Mouse (Mus musculus) spleen, adult 2 months (tissue): ENCODE measurements around the gene Gm20388.

ENCODE experiments used
- CTCF ChIP-seq: fragments of 200-500 bp; IDR thresholded peaks from 2 replicates; pipeline ENCODE4 v1.5.1; 2011; ENCODE audit warnings: mild to moderate bottlenecking, inconsistent platforms; ENCODE audit not compliant: insufficient read depth, insufficient read length, insufficient replicate concordance; ENCODE audit errors: extremely low read depth
- POLR2A ChIP-seq: fragments of 200-500 bp; IDR thresholded peaks from 2 replicates; pipeline ENCODE4 v1.6.1; 2011; ENCODE audit warnings: low read depth, low read length, inconsistent platforms

DNA sequence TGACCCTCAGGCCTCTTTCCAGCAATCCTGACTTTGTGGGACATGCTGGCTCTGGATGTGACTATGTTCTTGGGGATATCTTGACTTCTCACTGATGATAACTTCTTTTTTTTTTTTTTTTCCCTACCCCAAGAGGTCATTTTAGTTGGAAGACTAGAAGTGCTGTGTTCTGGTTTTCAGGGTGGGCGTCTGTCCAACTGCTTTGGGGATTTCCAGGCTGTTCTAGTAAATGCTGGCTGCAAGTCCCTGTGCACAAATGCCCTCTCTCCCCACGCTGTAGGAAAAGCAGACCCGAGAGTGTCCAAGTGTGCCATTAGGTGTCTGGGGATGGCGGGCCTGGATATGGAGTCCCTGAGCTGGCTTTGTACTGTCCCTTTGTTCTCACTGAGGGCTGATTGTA, 828.1 kb downstream of the Gm20388 start:
- TF ChIP-seq CTCF (no peak), POLR2A (no peak)
